In genomic region chr7:101061381-101061780, GRCm38 (mm10) we compare ENCODE assay signal across 8 mouse cellular contexts. TPM values are rescaled to one million over a fixed set of nuclear protein-coding genes. Genes with fewer than 3 reads are reported as not detected.
DNase-seq lines count a peak whose midpoint lies in the region; ATAC-seq and TF ChIP-seq lines count a peak whose summit lies in the region.

No protein-coding gene starts in this region.

- peak; percentile 34 to 72; a peak in 3 of 4 replicates for TF ChIP-seq CTCF in CH12.LX (conservative IDR thresholded peaks at IDR 0.05 in 1 of 2, IDR thresholded peaks at IDR 0.05 in 1 of 2; ENCODE audit: low read depth in 2 of 2, low read length in 2 of 2)
- peak; percentile 82 for TF ChIP-seq CTCF in liver, postnatal 0 days (IDR thresholded peaks at IDR 0.05; ENCODE audit: low read depth)
- TF ChIP-seq CTCF in testis, adult 2 months (IDR thresholded peaks at IDR 0.05; ENCODE audit: control insufficient read depth, insufficient read depth, insufficient replicate concordance, low read depth, low read length), result peak; percentile 44; the same call in 1 of the 2 replicates

- intact Hi-C loops in heart, postnatal 14 days (cut with DNase I), result loop anchor here (1.0 to 2.0 kb wide), 3 partner anchors 170 to 311 kb away; no protein-coding TSS in a partner anchor

- H3K4me3 ChIP-seq in CH12.LX (replicated peaks in 1 of 3; ENCODE audit: low read depth in 2 of 3, low read length in 2 of 3, poor library complexity in 1 of 3), result no peak overlapping the region
- H3K4me3 ChIP-seq in forebrain, embryonic 15.5 days, result no peak overlapping the region
- peak overlapping the region; percentile 25; the same call in 1 of the 2 replicates for H3K4me3 ChIP-seq in liver, postnatal 0 days (ENCODE audit: low read depth, low read length)
- H3K4me3 ChIP-seq in neural tube, embryonic 14.5 days (ENCODE audit: low read depth, low read length), result no peak overlapping the region
- H3K4me3 ChIP-seq in testis, adult 2 months (ENCODE audit: control insufficient read depth, low read depth, low read length), result peak overlapping the region; percentile 44

- no peak for TF ChIP-seq EP300 in CH12.LX (IDR thresholded peaks at IDR 0.05; ENCODE audit: low read length)
- TF ChIP-seq EP300 in liver, postnatal 0 days (IDR thresholded peaks at IDR 0.05; ENCODE audit: low read depth), result no peak

- H3K79me2 ChIP-seq in CH12.LX (replicated peaks; ENCODE audit: control insufficient read depth, extremely low read depth, insufficient read depth, poor library complexity, severe bottlenecking), result no peaks in the 10 kb centered on the region

- 6% methylated on average over 17 of the region's 17 CpGs for WGBS in forebrain, embryonic 15.5 days
- 21% methylated on average over 17 of the region's 17 CpGs for WGBS in liver, postnatal 0 days (ENCODE audit: insufficient replicate concordance)
- 11% methylated on average over 17 of the region's 17 CpGs for WGBS in neural tube, embryonic 14.5 days

- H3K9ac ChIP-seq in CH12.LX (ENCODE audit: insufficient read depth, low read depth), result no peak overlapping the region
- no peak overlapping the region for H3K9ac ChIP-seq in forebrain, embryonic 15.5 days (replicated peaks)
- no peak overlapping the region for H3K9ac ChIP-seq in liver, postnatal 0 days (replicated peaks)
- H3K9ac ChIP-seq in neural tube, embryonic 14.5 days (replicated peaks; ENCODE audit: low read depth, low read length), result no peak overlapping the region

- no peaks in the 10 kb centered on the region for H3K36me3 ChIP-seq in CH12.LX (replicated peaks in 1 of 2; ENCODE audit: control insufficient read depth in 1 of 2, insufficient read depth in 1 of 2, low read length in 1 of 2)
- no peaks in the 10 kb centered on the region for H3K36me3 ChIP-seq in forebrain, embryonic 15.5 days
- no peaks in the 10 kb centered on the region for H3K36me3 ChIP-seq in liver, postnatal 0 days (replicated peaks; ENCODE audit: insufficient read depth, low read length)
- no peaks in the 10 kb centered on the region for H3K36me3 ChIP-seq in neural tube, embryonic 14.5 days (ENCODE audit: control insufficient read depth, insufficient read depth, low read length)
- no peaks in the 10 kb centered on the region for H3K36me3 ChIP-seq in testis, adult 2 months (ENCODE audit: control insufficient read depth, insufficient read depth, low read length)

- H3K4me2 ChIP-seq in CH12.LX (ENCODE audit: insufficient read depth, low read depth, poor library complexity, severe bottlenecking), result no peak overlapping the region
- peak overlapping the region; percentile 34; the same call in 1 of the 2 replicates for H3K4me2 ChIP-seq in forebrain, embryonic 15.5 days (replicated peaks)
- H3K4me2 ChIP-seq in liver, postnatal 0 days (ENCODE audit: low read depth, low read length), result peak overlapping the region; percentile 55
- no peak overlapping the region for H3K4me2 ChIP-seq in neural tube, embryonic 14.5 days (ENCODE audit: low read depth, low read length)

- ATAC-seq in forebrain, embryonic 15.5 days (replicated peaks), result peak; percentile 80
- ATAC-seq in liver, postnatal 0 days, result no peak
- ATAC-seq in neural tube, embryonic 14.5 days (ENCODE audit: low read depth), result peak; percentile 66; the same call in 1 of the 2 replicates

- H3K27me3 ChIP-seq in CH12.LX (replicated peaks), result no peaks in the 10 kb centered on the region
- no peaks in the 10 kb centered on the region for H3K27me3 ChIP-seq in forebrain, embryonic 15.5 days
- no peaks in the 10 kb centered on the region for H3K27me3 ChIP-seq in liver, postnatal 0 days (ENCODE audit: insufficient read depth, low read length)
- H3K27me3 ChIP-seq in neural tube, embryonic 14.5 days (ENCODE audit: control insufficient read depth, insufficient read depth, low read length), result no peaks in the 10 kb centered on the region
- H3K27me3 ChIP-seq in testis, adult 2 months (ENCODE audit: control insufficient read depth, insufficient read depth, low read length), result no peaks in the 10 kb centered on the region

- H3K27ac ChIP-seq in CH12.LX (ENCODE audit: insufficient read depth, low read depth), result no peak overlapping the region
- no peak overlapping the region for H3K27ac ChIP-seq in forebrain, embryonic 15.5 days (replicated peaks)
- no peak overlapping the region; the same call in 1 of the 2 replicates for H3K27ac ChIP-seq in liver, postnatal 0 days (ENCODE audit: low read depth)
- H3K27ac ChIP-seq in neural tube, embryonic 14.5 days (ENCODE audit: low read depth, low read length), result no peak overlapping the region
- H3K27ac ChIP-seq in testis, adult 2 months (ENCODE audit: control insufficient read depth, insufficient read depth, low read depth, low read length), result no peak overlapping the region

- peaks cover 44 to 87% of the 10 kb centered on the region in 2 experiments for H3K4me1 ChIP-seq in CH12.LX (ENCODE audit: control insufficient read depth in 1 of 2, insufficient read depth in 2 of 2)
- H3K4me1 ChIP-seq in forebrain, embryonic 15.5 days, result peaks cover 4% of the 10 kb centered on the region
- peaks cover 20% of the 10 kb centered on the region for H3K4me1 ChIP-seq in liver, postnatal 0 days (ENCODE audit: insufficient read depth)
- H3K4me1 ChIP-seq in neural tube, embryonic 14.5 days (ENCODE audit: control insufficient read depth, insufficient read depth, low read length), result no peaks in the 10 kb centered on the region
- peaks cover 9% of the 10 kb centered on the region for H3K4me1 ChIP-seq in testis, adult 2 months (ENCODE audit: control insufficient read depth, insufficient read depth, low read length)

- peak; percentile 59 for DNase-seq in CH12.LX (ENCODE audit: extremely low read depth)
- DNase-seq in c-Kit-positive CD71-positive TER-119-positive erythroid progenitor cells, embryonic 14.5 days (ENCODE audit: low spot score), result peak; percentile 57
- DNase-seq in heart, postnatal 14 days, result peak; percentile 90 to 91
- DNase-seq in layer of hippocampus, adult 11-12 months (ENCODE audit: low spot score), result peak; percentile 87
- DNase-seq in liver, postnatal 0 days, result peak; percentile 85

- no peak for TF ChIP-seq POLR2A in CH12.LX (IDR thresholded peaks at IDR 0.05; ENCODE audit: low read depth, low read length)
- TF ChIP-seq POLR2A in testis, adult 2 months (IDR thresholded peaks at IDR 0.05; ENCODE audit: control insufficient read depth, low read depth, low read length), result no peak

- TF ChIP-seq RAD21 in CH12.LX (IDR thresholded peaks at IDR 0.05; ENCODE audit: low read depth, low read length), result peak; percentile 84

- no peaks in the 10 kb centered on the region for H3K9me3 ChIP-seq in CH12.LX (replicated peaks; ENCODE audit: low read length)
- no peaks in the 10 kb centered on the region for H3K9me3 ChIP-seq in forebrain, embryonic 15.5 days
- no peaks in the 10 kb centered on the region for H3K9me3 ChIP-seq in liver, postnatal 0 days (ENCODE audit: low read length)
- H3K9me3 ChIP-seq in neural tube, embryonic 14.5 days (ENCODE audit: control insufficient read depth, low read length), result no peaks in the 10 kb centered on the region

- in situ Hi-C loops in CH12.LX (cut with MboI; ENCODE audit: low pct_ligation_motif_present, low pct_unique_long_range_greater_than_20kb, low sequenced_read_pairs), result loop anchor here (10.0 kb wide), 2 partner anchors 243 to 313 kb away; partner anchors contain the start of gene Atg16l2

- dilution Hi-C loops in CH12.LX (cut with MboI; ENCODE audit: extremely low pct_ligation_motif_present, extremely low pct_unique_long_range_greater_than_20kb, low sequenced_read_pairs), result no loop called here

TF ChIP-seq in CH12.LX, 34 proteins besides CTCF, POLR2A, EP300 and RAD21:
- no peak for TF ChIP-seq CHD2 (IDR thresholded peaks at IDR 0.05; ENCODE audit: low read length)
- TF ChIP-seq SMC3 (IDR thresholded peaks at IDR 0.05; ENCODE audit: low read depth, low read length), result peak; percentile 87

RNA-seq across cellular contexts. Expression of gene Fchsd2, which starts 31.3 kb away (rescaled TPM):
- total RNA-seq in CH12.LX (2012; rRNA removed) (25.5 and 26.1 TPM in 2 replicates), CH12.LX (2014; rRNA removed) (23.8 and 25.9 TPM in 2 replicates)
- polyA plus RNA-seq in CH12.LX (2012; ENCODE audit: insufficient read length, low read depth), result 37.5 and 38.2 TPM in 2 replicates
- 45.2 and 46.2 TPM in 2 replicates for polyA plus RNA-seq in forebrain, embryonic 15.5 days (2015; fragmentation: Nextera tagmentation; extraction: Ambion mirVana)
- total RNA-seq in heart, postnatal 14 days (2021), result 10 to 100 TPM; 28.9 to 31.3 TPM
- polyA plus RNA-seq in liver, postnatal 0 days (2015; fragmentation: Nextera tagmentation; extraction: Ambion mirVana), result 7.4 and 7.8 TPM in 2 replicates
- 51.6 TPM in 2 replicates for polyA plus RNA-seq in neural tube, embryonic 14.5 days (2014; fragmentation: Nextera tagmentation; extraction: Ambion mirVana)
- polyA plus RNA-seq in testis, adult 2 months (2012; rRNA removed), result 4.2 and 5.8 TPM in 2 replicates

RNA-seq across cellular contexts. Expression of gene P2ry2, which starts 48.7 kb away (rescaled TPM):
- 1.5 and 1.7 TPM in 2 replicates for total RNA-seq in CH12.LX (2012; rRNA removed)
- 0.54 and 0.87 TPM in 2 replicates for total RNA-seq in CH12.LX (2014; rRNA removed)
- polyA plus RNA-seq in CH12.LX (2012; ENCODE audit: insufficient read length, low read depth), result 1.4 and 1.9 TPM in 2 replicates
- 0.11 TPM in 1 of 2 replicates, not detected in the other for polyA plus RNA-seq in forebrain, embryonic 15.5 days (2015; fragmentation: Nextera tagmentation; extraction: Ambion mirVana)
- total RNA-seq in heart, postnatal 14 days (2021), result 10 to 100 TPM; 20.6 to 22.1 TPM
- 3.8 and 4.2 TPM in 2 replicates for polyA plus RNA-seq in liver, postnatal 0 days (2015; fragmentation: Nextera tagmentation; extraction: Ambion mirVana)
- 1.1 TPM in 1 of 2 replicates, not detected in the other for polyA plus RNA-seq in neural tube, embryonic 14.5 days (2014; fragmentation: Nextera tagmentation; extraction: Ambion mirVana)
- 2.3 and 3.5 TPM in 2 replicates for polyA plus RNA-seq in testis, adult 2 months (2012; rRNA removed)

Comparison
In these comparisons a context has a peak if more than half of its experiments do, and no peak if none do; other contexts are left out.
1. H3K4me2 ChIP-seq: peak in forebrain, embryonic 15.5 days (single experiment) and liver, postnatal 0 days (single experiment); none in CH12.LX (single experiment) and neural tube, embryonic 14.5 days (single experiment).
2. H3K4me3 ChIP-seq: peak in liver, postnatal 0 days (single experiment) and testis, adult 2 months (single experiment); none in CH12.LX (0 of 3), forebrain, embryonic 15.5 days (single experiment) and neural tube, embryonic 14.5 days (single experiment).
3. Peak in every context shown above with its lines, with median percentiles within 50 percentile points of each other: DNase-seq and CTCF ChIP-seq.